Mouse (Mus musculus) inflammation-experienced regulatory T-cells, adult 16 weeks (primary cell): ENCODE measurements around the gene Gm12258. TPM values are rescaled to one million over a fixed set of nuclear protein-coding genes. Genes with fewer than 3 reads are reported as not detected.

Experiments
- polyA plus RNA-seq: library from polyadenylated mRNA; unstranded; fragments of 100-300 nt; shearing (Covaris generic); gene quantifications from one replicate; pipeline ENCODE4 v1.2.1, GENCODE M21; 2017

Gene Gm12258
- 14.7 TPM for polyA plus RNA-seq

GRCm38 (mm10) chr11:58846919-58847461 lies at the start of gene Gm12258:
TSS of gene Gm12258 (plus strand) at chr11:58847158.

GRCm38 (mm10) chr11:58801558-58802228 lies 45.3 kb upstream of the Gm12258 start, which contains the start of gene Fam183b:
TSS of gene Fam183b (minus strand) at chr11:58801960.

GRCm38 (mm10) chr11:58814700-58815099 lies 32.3 kb upstream of the Gm12258 start, which contains the start of gene Olfr313:
TSS of gene Olfr313 (plus strand) at chr11:58815000.

GRCm38 (mm10) chr11:58828937-58829336 lies 18.0 kb upstream of the Gm12258 start, which contains the start of gene Olfr312:
TSS of gene Olfr312 (plus strand) at chr11:58829237.

GRCm38 (mm10) chr11:58838951-58839350 lies 8.0 kb upstream of the Gm12258 start, which contains the start of gene Olfr311:
TSS of gene Olfr311 (plus strand) at chr11:58839251.

GRCm38 (mm10) chr11:58867039-58867953 lies 20.3 kb downstream of the Gm12258 start, which contains the start of gene 2810021J22Rik:
TSS of gene 2810021J22Rik (plus strand) at chr11:58867216.

GRCm38 (mm10) chr11:58903511-58904409 lies 56.8 kb downstream of the Gm12258 start, which contains the start of gene Zfp39:
TSS of gene Zfp39 (minus strand) at chr11:58904225.

Other genes starting within 250 kb of the Gm12258 start
- not detected for gene 2210407C18Rik, start 231.1 kb upstream of the Gm12258 start, polyA plus RNA-seq
- not detected for gene Olfr323, start 216.7 kb upstream of the Gm12258 start, polyA plus RNA-seq
- gene Trim58, start 206.7 kb upstream of the Gm12258 start, polyA plus RNA-seq = not detected
- not detected for gene Olfr322, start 188.4 kb upstream of the Gm12258 start, polyA plus RNA-seq
- gene Olfr320, start 166.1 kb upstream of the Gm12258 start, polyA plus RNA-seq = not detected
- gene Olfr319, start 148.0 kb upstream of the Gm12258 start, polyA plus RNA-seq = not detected
- not detected for gene Olfr318, start 123.1 kb upstream of the Gm12258 start, polyA plus RNA-seq
- gene Olfr317, start 107.9 kb upstream of the Gm12258 start, polyA plus RNA-seq = not detected
- not detected for gene Olfr316, start 94.4 kb upstream of the Gm12258 start, polyA plus RNA-seq
- gene Olfr315, start 74.0 kb upstream of the Gm12258 start, polyA plus RNA-seq = not detected
- gene Olfr314, start 64.2 kb upstream of the Gm12258 start, polyA plus RNA-seq = not detected
- gene Fam183b, start 45.2 kb upstream of the Gm12258 start, polyA plus RNA-seq = not detected
- not detected for gene Olfr313, start 32.2 kb upstream of the Gm12258 start, polyA plus RNA-seq
- gene Olfr312, start 17.9 kb upstream of the Gm12258 start, polyA plus RNA-seq = not detected
- not detected for gene Olfr311, start 7.9 kb upstream of the Gm12258 start, polyA plus RNA-seq
- 16.0 TPM for gene 2810021J22Rik, start 20.1 kb downstream of the Gm12258 start, polyA plus RNA-seq
- gene Zfp39, start 57.1 kb downstream of the Gm12258 start, polyA plus RNA-seq = 16.8 TPM
- not detected for gene Btnl10, start 70.8 kb downstream of the Gm12258 start, polyA plus RNA-seq
- gene Rnf187, start 91.8 kb downstream of the Gm12258 start, polyA plus RNA-seq = 12.3 TPM
- 17.8 TPM for gene Hist3h2ba, start 101.8 kb downstream of the Gm12258 start, polyA plus RNA-seq
- 23.3 TPM for gene Hist3h2a, start 107.5 kb downstream of the Gm12258 start, polyA plus RNA-seq
- gene Trim17, start 107.5 kb downstream of the Gm12258 start, polyA plus RNA-seq = 0.11 TPM
- gene Trim11, start 130.9 kb downstream of the Gm12258 start, polyA plus RNA-seq = 45.5 TPM